Mouse (Mus musculus) 3134 (cell line): ENCODE results near the gene Olfr56.
"Not testable (repeated sequence)": the region's sequence is repeated elsewhere in the genome, so short reads cannot be mapped to it uniquely, and the experiment has no call there.

Experiments
- DNase-seq: peaks from one replicate; pipeline ENCODE4 v3.0.0-alpha.2; 2011; ENCODE audit warnings: low spot score; ENCODE audit not compliant: insufficient read length; ENCODE audit errors: extremely low read depth

Olfr56 gene

DNA sequence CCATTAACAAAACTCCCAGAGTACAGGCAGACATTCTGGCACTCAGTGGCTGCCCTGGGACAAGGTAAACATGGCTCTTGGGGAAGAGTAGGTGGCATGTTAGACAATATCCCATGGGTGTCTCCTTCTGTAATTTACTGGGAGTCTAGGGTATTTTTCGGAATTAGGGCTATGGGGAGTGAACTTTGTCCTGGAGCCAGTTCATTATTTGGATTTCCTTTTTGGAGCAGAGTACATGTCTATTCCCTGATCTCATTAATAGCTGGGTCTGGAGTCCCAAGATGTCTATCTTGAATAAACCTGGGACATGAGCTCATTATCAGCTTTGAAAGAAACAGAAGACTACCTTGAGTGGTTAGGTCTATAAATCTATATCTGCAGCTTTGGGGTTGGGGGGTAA lies 175.4 kb downstream of the Olfr56 start, which contains the start of gene Olfr1394:
Olfr1394 (plus strand) TSS at position 301 of the 400 bp plus-strand sequence.
- no peak for DNase-seq

DNA sequence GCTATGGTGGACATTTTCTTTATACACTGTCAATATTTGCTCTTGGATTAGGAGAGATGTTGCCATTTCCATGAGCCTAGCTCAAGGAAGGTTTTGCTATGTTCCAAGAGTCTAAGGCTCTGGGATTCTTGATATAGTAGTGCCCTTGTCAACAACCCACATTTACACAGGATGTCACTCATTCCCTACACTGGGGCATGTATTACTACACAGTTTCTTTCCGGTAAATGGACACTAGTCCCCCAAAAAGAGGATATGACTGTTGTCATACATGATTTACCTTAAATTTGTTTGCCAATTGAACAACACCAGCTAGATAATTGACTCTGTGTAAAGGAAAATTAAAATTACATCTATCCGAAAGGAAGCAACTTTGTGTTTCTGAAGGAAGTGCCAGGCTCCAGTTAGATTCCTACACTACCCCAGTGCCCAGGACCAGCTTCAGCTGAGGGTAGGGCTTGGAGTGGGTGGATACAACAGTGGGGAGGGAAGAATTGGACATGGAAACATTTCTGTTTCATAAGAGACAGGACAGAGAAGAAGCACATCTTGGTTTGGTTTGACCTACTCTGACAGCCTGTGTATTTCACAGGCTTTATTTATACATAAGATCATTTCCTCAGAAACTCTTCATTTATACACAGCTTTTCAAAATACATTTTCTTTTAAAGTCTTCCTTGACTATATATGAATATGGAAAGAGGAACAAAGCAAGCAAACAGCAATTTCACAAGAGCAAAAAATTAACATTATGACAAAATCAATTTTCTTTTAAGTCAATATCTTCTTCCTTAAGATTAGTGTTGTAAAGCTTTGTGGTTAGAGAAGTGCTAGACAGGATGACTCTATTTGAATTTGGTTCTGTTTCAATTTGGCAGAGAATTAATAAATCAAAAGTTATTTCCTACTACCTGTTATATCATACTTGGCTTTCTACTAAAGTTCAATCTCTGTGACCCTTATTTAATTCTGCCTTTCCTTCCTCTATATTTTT lies 178.4 kb downstream of the Olfr56 start:
- DNase-seq = no peak

DNA sequence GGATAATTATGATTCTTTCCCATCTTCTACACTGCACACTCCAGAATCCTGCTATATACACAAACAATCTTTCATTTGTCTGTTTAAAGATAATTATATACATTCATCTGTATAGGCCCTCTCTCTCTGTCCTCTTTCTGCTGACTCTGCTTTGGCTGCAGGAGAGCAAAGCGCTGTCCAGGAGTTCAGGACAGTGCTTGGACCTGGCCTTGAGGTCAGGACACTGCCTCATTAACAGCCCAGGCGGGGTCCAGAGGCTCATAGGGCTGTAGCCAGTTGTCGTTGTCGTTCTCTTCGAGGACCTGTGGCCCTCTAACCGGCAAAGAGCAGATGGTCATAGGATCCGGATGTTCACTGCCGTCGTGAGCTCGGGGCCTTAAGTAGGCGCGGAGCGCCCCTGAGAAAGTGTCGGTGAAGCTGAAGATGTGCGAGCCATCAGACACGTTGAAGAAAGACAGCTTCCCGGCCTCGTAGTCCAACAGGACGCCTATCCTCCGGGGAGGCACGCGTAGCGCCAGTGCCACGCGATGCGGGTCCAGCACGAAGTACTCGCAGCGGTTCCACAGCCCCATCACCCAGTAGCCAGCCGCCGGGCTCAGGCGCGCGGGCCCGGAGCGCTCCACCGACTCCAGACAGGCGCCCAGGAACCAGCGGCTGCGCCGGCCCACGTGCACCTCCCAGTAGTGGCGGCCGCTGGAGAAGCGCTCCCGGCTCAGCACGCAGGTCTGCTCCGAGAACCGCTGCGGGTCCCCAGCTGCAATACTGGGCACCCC lies 190.3 kb downstream of the Olfr56 start:
- DNase-seq = no peak

DNA sequence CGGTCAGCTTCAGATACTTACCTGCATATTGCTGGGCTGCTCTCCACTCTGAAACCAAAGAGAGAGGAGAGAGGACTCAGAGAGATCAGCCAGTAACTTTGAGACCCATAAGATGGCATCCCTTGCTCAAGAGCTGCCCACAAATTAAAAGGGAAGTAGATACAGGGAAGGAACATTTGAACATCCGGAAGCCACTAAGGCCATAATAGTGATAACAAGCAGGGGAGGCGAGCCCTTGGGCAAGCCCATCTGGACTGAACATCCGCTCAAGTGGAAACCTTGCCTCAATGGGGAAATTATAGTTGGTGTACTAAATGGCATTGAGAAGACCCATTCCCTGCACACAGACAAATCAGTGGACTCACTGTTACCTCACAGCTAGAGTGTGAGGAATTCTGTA lies 191.9 kb downstream of the Olfr56 start:
- DNase-seq = no peak

DNA sequence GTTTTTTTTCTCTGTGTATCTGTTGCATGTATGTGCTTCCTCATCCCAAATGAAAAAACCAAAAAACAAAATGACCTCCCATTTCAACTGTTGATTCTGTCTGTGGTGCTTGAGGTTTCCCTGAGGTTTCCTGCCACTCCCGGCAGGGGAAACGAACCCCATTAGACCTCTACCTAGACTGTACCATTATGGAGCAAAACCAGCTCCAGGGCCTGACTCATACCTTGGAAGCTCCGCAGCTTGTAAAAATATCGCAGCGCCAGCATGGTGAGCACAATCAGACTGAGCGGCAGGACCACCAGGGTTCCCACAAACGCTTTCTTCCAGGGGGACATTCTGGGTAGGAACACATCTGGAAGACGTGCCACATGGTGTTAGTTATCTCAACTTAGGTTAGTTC lies 196.7 kb downstream of the Olfr56 start:
- no peak for DNase-seq

DNA sequence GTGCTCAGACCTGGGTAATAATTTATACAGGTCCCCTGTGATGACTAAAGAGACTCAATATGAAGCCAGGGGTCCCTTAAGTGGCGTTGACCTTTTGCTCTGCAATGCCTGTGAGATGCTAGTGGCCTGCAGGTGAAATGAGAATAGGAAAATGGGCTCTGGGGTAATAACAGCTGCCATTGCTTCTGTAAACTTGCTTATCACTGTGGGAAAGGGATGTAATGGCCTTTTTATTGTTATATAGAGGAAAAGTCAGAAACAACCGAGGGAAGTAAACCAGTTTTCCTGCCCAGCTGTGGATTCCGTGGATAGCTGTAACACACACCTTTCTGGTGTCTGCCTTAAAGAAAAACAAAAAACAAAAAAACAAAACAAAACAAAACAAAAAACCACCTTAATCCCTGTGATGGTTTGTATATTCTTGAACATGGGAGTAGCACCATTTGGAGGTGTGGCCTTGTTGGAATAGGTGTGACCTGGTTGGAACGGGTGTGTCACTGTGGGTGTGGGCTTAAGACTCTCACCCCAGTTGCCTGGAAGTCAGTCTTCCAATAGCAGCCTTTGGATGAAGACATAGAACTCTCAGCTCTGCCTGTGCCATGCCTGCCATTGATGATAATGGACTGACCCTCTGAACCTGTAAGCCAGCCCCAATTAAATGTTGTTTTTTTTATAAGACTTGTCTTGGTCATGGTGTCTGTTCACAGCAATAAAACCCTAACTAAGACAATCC lies 197.5 kb downstream of the Olfr56 start:
- not testable (repeated sequence) for DNase-seq

DNA sequence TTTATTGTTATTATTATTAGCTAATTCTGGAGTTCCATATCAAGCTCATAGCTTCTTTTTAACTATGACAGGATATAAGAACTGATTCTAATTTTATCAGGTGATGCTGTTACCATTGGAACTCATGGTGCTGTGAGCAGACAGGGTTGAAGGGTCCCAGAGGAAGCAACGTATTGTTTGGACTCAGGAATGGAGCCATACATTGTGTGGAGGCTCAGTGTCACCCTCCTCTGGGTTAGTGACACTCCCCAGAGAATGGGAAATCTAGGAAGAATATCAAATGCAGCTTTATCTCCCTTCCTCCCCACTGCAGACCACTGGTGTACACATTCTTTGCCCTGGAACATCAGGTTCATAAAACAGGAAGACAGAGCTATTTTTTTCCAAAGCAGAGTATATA lies 204.5 kb downstream of the Olfr56 start:
- DNase-seq = no peak
